12 mouse cellular contexts compared by ENCODE assay signal in the genomic region with DNA sequence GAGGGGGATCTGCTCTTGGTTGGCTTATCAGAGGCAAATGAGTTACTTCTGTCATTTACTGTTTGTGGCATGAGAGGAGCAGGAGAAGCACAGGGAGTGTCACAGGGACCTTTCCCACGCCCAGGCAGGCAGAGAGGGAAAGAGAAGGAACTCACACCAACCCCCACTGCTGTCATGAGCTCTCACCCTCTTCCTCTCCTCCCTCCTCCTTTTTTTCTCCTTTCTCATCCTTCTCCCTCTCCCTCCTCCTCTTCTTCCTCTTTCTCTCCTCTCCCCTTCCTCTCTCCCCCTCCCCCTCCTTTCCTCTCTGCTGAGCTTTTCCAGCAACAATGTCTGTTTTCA. TPM values are rescaled to one million over a fixed set of nuclear protein-coding genes. Genes with fewer than 3 reads are reported as not detected.
DNase-seq lines count a peak whose midpoint lies in the region; ATAC-seq and TF ChIP-seq lines count a peak whose summit lies in the region.
"Had no signal": no experiment of that assay in that cellular context is flagged by ENCODE, and none has a peak within 500 bp of the region (broad histone marks: within the 10 kb centered on the region; RNA-seq: fewer than 3 reads in every experiment).

No protein-coding gene starts in this region.

- intact Hi-C loops in left cerebral cortex, postnatal 36 days (cut with DNase I): no loop called here

- no peaks in the 10 kb centered on the region for H3K9me3 ChIP-seq in kidney, postnatal 0 days (replicated peaks; ENCODE audit: low read length)
- H3K9me3 ChIP-seq in liver, embryonic 14.5 days (ENCODE audit: control insufficient read depth, low read length): no peaks in the 10 kb centered on the region
- H3K9me3 ChIP-seq: neural tube, embryonic 12.5 days had no signal

- TF ChIP-seq EP300 in liver, embryonic 14.5 days (IDR thresholded peaks at IDR 0.05; ENCODE audit: low read depth): no peak

- no peak for TF ChIP-seq CTCF in kidney, postnatal 0 days (IDR thresholded peaks at IDR 0.05; ENCODE audit: low read depth)
- TF ChIP-seq CTCF in bone marrow, adult 2 months (IDR thresholded peaks at IDR 0.05; ENCODE audit: control insufficient read depth, insufficient read depth, low read length): no peak
- no peak for TF ChIP-seq CTCF in liver, embryonic 14.5 days (IDR thresholded peaks at IDR 0.05; ENCODE audit: low read depth)

- 20% methylated on average over 1 of the region's 1 CpGs for WGBS in kidney, postnatal 0 days
- WGBS in bone marrow, adult 2 months: 7% methylated on average over 1 of the region's 1 CpGs
- 0% methylated on average over 1 of the region's 1 CpGs for WGBS in liver, embryonic 14.5 days (ENCODE audit: insufficient replicate concordance)

- ATAC-seq in kidney, postnatal 0 days (replicated peaks; ENCODE audit: low FRiP score, low read depth): no peak
- ATAC-seq in common myeloid progenitor, adult 5-6 weeks (replicated peaks; ENCODE audit: low read depth, poor library complexity, severe bottlenecking): peak; percentile 48
- peak; percentile 18; the same call in 1 of the 2 replicates for ATAC-seq in liver, embryonic 14.5 days (ENCODE audit: insufficient read depth)
- ATAC-seq: intestine, postnatal 0 days had no signal

- no peaks in the 10 kb centered on the region for H3K36me3 ChIP-seq in kidney, postnatal 0 days (ENCODE audit: insufficient read depth, low read length)
- no peaks in the 10 kb centered on the region for H3K36me3 ChIP-seq in liver, embryonic 14.5 days (replicated peaks; ENCODE audit: control insufficient read depth, insufficient read depth, low read depth)
- H3K36me3 ChIP-seq: G1E; neural tube, embryonic 12.5 days had no signal

- no peak overlapping the region for H3K4me3 ChIP-seq in kidney, postnatal 0 days (replicated peaks; ENCODE audit: low read depth, low read length)
- H3K4me3 ChIP-seq in bone marrow, adult 2 months (replicated peaks; ENCODE audit: control insufficient read depth, low read depth, low read length): no peak overlapping the region
- no peak overlapping the region for H3K4me3 ChIP-seq in liver, embryonic 14.5 days (ENCODE audit: insufficient read depth in 1 of 2, low read depth in 2 of 2, low read length in 2 of 2)
- H3K4me3 ChIP-seq: neural tube, embryonic 12.5 days had no signal

- H3K27me3 ChIP-seq in kidney, postnatal 0 days (ENCODE audit: insufficient read depth, low read length): no peaks in the 10 kb centered on the region
- H3K27me3 ChIP-seq in liver, embryonic 14.5 days (ENCODE audit: control insufficient read depth, insufficient read depth, low read length): no peaks in the 10 kb centered on the region
- H3K27me3 ChIP-seq: neural tube, embryonic 12.5 days had no signal

- H3K4me1 ChIP-seq in kidney, postnatal 0 days (replicated peaks; ENCODE audit: insufficient read depth, low read length): no peaks in the 10 kb centered on the region
- peaks cover 10% of the 10 kb centered on the region for H3K4me1 ChIP-seq in bone marrow, adult 2 months (ENCODE audit: control insufficient read depth, insufficient read depth, low read length)
- H3K4me1 ChIP-seq in liver, embryonic 14.5 days (replicated peaks; ENCODE audit: control insufficient read depth in 2 of 2, insufficient read depth in 2 of 2, low read length in 1 of 2): peaks cover 0 to 6% of the 10 kb centered on the region in 2 experiments; a peak in 2 of 4 replicates

- DNase-seq in kidney, postnatal 0 days (ENCODE audit: low spot score): no peak
- no peak for DNase-seq in kidney, adult 18-20 months
- DNase-seq in liver, embryonic 14.5 days (ENCODE audit: low read depth in 3 of 3, low spot score in 3 of 3): no peak
- DNase-seq in adrenal gland, postnatal 4 days (ENCODE audit: low spot score in 2 of 2): no peak
- no peak for DNase-seq in left cerebral cortex, postnatal 36 days (ENCODE audit: low spot score in 2 of 2)
- DNase-seq: gastrocnemius, postnatal 36 days; left cerebral cortex, postnatal 4 days had no signal

- no peak overlapping the region for H3K9ac ChIP-seq in kidney, postnatal 0 days (ENCODE audit: low read depth, low read length)
- H3K9ac ChIP-seq in liver, embryonic 14.5 days (replicated peaks): no peak overlapping the region
- H3K9ac ChIP-seq: neural tube, embryonic 12.5 days had no signal

- peak overlapping the region; percentile 54 for H3K27ac ChIP-seq in kidney, postnatal 0 days
- H3K27ac ChIP-seq in bone marrow, adult 2 months (ENCODE audit: control insufficient read depth, insufficient read depth, low read depth, low read length, poor library complexity): peak overlapping the region; percentile 39
- no peak overlapping the region for H3K27ac ChIP-seq in liver, embryonic 14.5 days
- H3K27ac ChIP-seq: neural tube, embryonic 12.5 days had no signal

- TF ChIP-seq POLR2A in bone marrow, adult 2 months (IDR thresholded peaks at IDR 0.05; ENCODE audit: borderline replicate concordance, control insufficient read depth, low read depth, low read length): no peak

- no peak overlapping the region for H3K4me2 ChIP-seq in kidney, postnatal 0 days (ENCODE audit: low read length)
- H3K4me2 ChIP-seq in liver, embryonic 14.5 days (ENCODE audit: low read depth): no peak overlapping the region
- H3K4me2 ChIP-seq: neural tube, embryonic 12.5 days had no signal

RNA-seq across cellular contexts. Expression of gene Otulinl, which starts 21.6 kb away (rescaled TPM):
- 27.2 and 28.4 TPM in 2 replicates for polyA plus RNA-seq in kidney, postnatal 0 days (2015; fragmentation: Nextera tagmentation; extraction: Ambion mirVana)
- 6.6 and 12.2 TPM in 2 replicates for polyA plus RNA-seq in bone marrow, adult 2 months (2011; ENCODE audit: insufficient read depth, insufficient read length, low replicate concordance, missing spikeins)
- 18.7 and 19.6 TPM in 2 replicates for total RNA-seq in common myeloid progenitor, adult 5-6 weeks (2017)
- 2.4 and 3.3 TPM in 2 replicates for polyA plus RNA-seq in liver, embryonic 14.5 days (2012; rRNA removed)
- polyA plus RNA-seq in liver, embryonic 14.5 days (2014; fragmentation: Nextera tagmentation; extraction: Ambion mirVana): 6.8 and 8.7 TPM in 2 replicates
- 1 to 10 TPM; 6.2 to 8.3 TPM for total RNA-seq in adrenal gland, postnatal 4 days (2021)
- 10 to 100 TPM; 28.3 to 29.5 TPM for total RNA-seq in left cerebral cortex, postnatal 36 days (2021)
- total RNA-seq: G1E had no signal
- polyA plus RNA-seq: G1E had no signal
